Mouse (Mus musculus) forebrain, postnatal 0 days (tissue): ENCODE data around the gene Fndc3a. TPM values are rescaled to one million over a fixed set of nuclear protein-coding genes. Genes with fewer than 3 reads are reported as not detected.

Experiments
- ATAC-seq: fragments of 200-750 bp; cut with Nextera tagmentation; 2 replicates; pipeline ENCODE4 v1.8.0; 2017; ENCODE audit warnings: mild to moderate bottlenecking, moderate library complexity
- DNase-seq: peaks from one replicate; pipeline ENCODE4 v3.0.0-alpha.2; 2015
- H3K27ac ChIP-seq: fragments of 300-500 bp; sonication (generic); 2 replicates; pipeline ENCODE4 v1.5.1; 2014; ENCODE audit warnings: low read depth, mild to moderate bottlenecking, antibody characterized with exemption, low read length, moderate library complexity, mixed read lengths
- H3K27me3 ChIP-seq: fragments of 300-500 bp; sonication (generic); 2 replicates; pipeline ENCODE4 v1.6.1; 2014; ENCODE audit warnings: mild to moderate bottlenecking, low read length, mixed read lengths; ENCODE audit not compliant: insufficient read depth
- H3K36me3 ChIP-seq: fragments of 300-500 bp; sonication (generic); 2 replicates; pipeline ENCODE4 v1.6.1; 2014; ENCODE audit warnings: mild to moderate bottlenecking, moderate library complexity; ENCODE audit not compliant: insufficient read depth
- H3K4me1 ChIP-seq: fragments of 300-500 bp; sonication (generic); 2 replicates; pipeline ENCODE4 v1.6.1; 2014; ENCODE audit warnings: antibody characterized with exemption; ENCODE audit not compliant: insufficient read depth
- H3K4me2 ChIP-seq: fragments of 300-500 bp; sonication (generic); 2 replicates; pipeline ENCODE4 v1.6.1; 2014; ENCODE audit warnings: low read depth, mild to moderate bottlenecking, moderate library complexity
- H3K4me3 ChIP-seq: fragments of 300-500 bp; sonication (generic); 2 replicates; pipeline ENCODE4 v1.5.1; 2014; ENCODE audit warnings: low read depth, low read length, mixed read lengths
- H3K9ac ChIP-seq: fragments of 300-500 bp; sonication (generic); 2 replicates; pipeline ENCODE4 v1.6.1; 2014; ENCODE audit warnings: mild to moderate bottlenecking
- H3K9me3 ChIP-seq: fragments of 300-500 bp; sonication (generic); 2 replicates; pipeline ENCODE4 v1.6.1; 2016; ENCODE audit warnings: low read length
- CTCF ChIP-seq: sonication (generic); IDR thresholded peaks from 2 replicates; pipeline ENCODE4 v1.5.1; 2016; ENCODE audit warnings: antibody characterized with exemption, control low read depth, low read depth
- WGBS: fragments of 180-500 bp; shearing (Covaris S2); extraction: QIAGEN DNeasy Blood & Tissue Kit; methylation state at CpG from one replicate; pipeline ENCODE4 v1.1.7; 2014; 5-methylcytosine and 5-hydroxymethylcytosine counted together
- polyA plus RNA-seq: library from polyadenylated mRNA; unstranded; fragments of >200 nt; fragmentation: Nextera tagmentation; extraction: Ambion mirVana; gene quantifications from 2 replicates; pipeline ENCODE4 v1.2.1, GENCODE M21; 2015
- total RNA-seq: library from RNA; depleted of rRNA; stranded (reverse); fragments of >200 nt; gene quantifications from 2 replicates; pipeline ENCODE4 v1.2.3, GENCODE M21; 2014; rRNA removed

Fndc3a gene
- total and polyA plus RNA-seq, 2 experiments from 2014 or later = 38.4 to 55.8 TPM

DNA sequence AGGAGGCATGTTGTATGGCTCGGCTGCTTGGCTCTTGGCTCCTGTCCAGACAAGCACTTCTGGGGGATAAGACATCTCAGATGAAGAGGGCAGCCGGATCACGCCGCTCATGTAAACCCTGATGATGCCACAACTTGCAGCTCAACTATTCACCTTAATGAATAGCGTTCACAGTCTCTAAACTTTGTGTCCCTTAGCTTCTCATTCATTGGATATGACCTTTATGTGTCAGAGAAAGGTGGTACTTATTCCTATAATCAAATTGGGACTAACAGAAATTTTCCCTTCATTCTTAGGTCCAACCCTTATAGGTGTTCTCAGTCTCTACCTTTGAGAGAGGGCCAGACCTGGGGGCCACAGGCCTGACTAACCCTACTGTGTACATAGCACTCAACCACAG lies 218.1 kb downstream of the Fndc3a start, which contains the start of gene Gm9195:
TSS of gene Gm9195 (minus strand) at position 101 of the 400 bp plus-strand sequence.
- H3K36me3 ChIP-seq = no peaks in the 10 kb centered on the region
- no peak within 1 kb of the TSS for H3K4me2 ChIP-seq
- no peak within 1 kb of the TSS for H3K27ac ChIP-seq
- no peaks in the 10 kb centered on the region for H3K9me3 ChIP-seq
- WGBS = 73% methylated on average over 5 of the region's 5 CpGs
- TF ChIP-seq CTCF = no peak
- H3K4me3 ChIP-seq = no peak within 1 kb of the TSS
- no peaks in the 10 kb centered on the region for H3K27me3 ChIP-seq
- H3K9ac ChIP-seq = no peak within 1 kb of the TSS
- ATAC-seq = no peak
- DNase-seq = no peak
- H3K4me1 ChIP-seq = no peaks in the 10 kb centered on the region

DNA sequence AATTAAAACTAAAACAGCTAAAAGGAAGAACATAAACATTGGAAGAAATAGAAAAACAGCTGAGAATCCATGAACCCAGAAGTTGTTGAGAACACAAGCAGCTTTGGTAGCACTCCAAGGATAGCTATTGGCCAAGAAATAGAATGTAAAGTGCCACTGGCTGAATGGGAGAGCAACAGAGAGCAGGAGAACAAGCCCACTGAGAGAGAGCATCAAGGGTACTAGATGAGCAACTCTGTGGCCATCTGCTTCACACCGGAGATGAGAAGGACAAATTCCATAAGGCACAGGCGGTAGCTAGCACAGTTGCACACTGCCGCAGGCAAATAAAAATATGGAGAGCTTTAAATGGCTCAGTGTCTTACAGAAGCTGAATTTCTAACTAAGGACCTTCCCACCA lies 219.4 kb downstream of the Fndc3a start:
- no peak overlapping the region for H3K4me2 ChIP-seq
- DNase-seq (peak; percentile 50), ATAC-seq (peak; percentile 79)
- no peaks in the 10 kb centered on the region for H3K4me1 ChIP-seq
- H3K4me3 ChIP-seq = no peak overlapping the region
- TF ChIP-seq CTCF = no peak
- no peaks in the 10 kb centered on the region for H3K9me3 ChIP-seq
- no peaks in the 10 kb centered on the region for H3K36me3 ChIP-seq
- 90% methylated on average over 3 of the region's 3 CpGs for WGBS
- H3K27ac ChIP-seq = no peak overlapping the region
- H3K27me3 ChIP-seq = no peaks in the 10 kb centered on the region
- no peak overlapping the region for H3K9ac ChIP-seq

Other genes starting within 250 kb of the Fndc3a start
- gene Gm9195, start 218.2 kb downstream of the Fndc3a start, total RNA-seq = not detected in 2 replicates
- gene Gm9195, start 218.2 kb downstream of the Fndc3a start, polyA plus RNA-seq = not detected in 2 replicates